Mouse (Mus musculus) 3T3-L1 (cell line): ENCODE results near the gene Prcp.
"Not testable (repeated sequence)": the region's sequence is repeated elsewhere in the genome, so short reads cannot be mapped to it uniquely, and the experiment has no call there.

ENCODE experiments used
- DNase-seq: peaks from one replicate; pipeline ENCODE4 v3.0.0-alpha.2; 2015; ENCODE audit warnings: low read depth, low spot score

Prcp gene

GRCm38 (mm10) chr7:92890618-92891230, 16.5 kb downstream of the Prcp start:
- no peak for DNase-seq

- peak; percentile 43 for DNase-seq
Measured at GRCm38 (mm10) chr7:92893478-92893877, 19.2 kb downstream of the Prcp start.

GRCm38 (mm10) chr7:92896036-92896435, 21.8 kb downstream of the Prcp start:
- no peak for DNase-seq

GRCm38 (mm10) chr7:92897021-92897420, 22.8 kb downstream of the Prcp start:
- peak; percentile 47 for DNase-seq

- peak; percentile 77 for DNase-seq
Measured at GRCm38 (mm10) chr7:92903360-92904038, 29.2 kb downstream of the Prcp start.

- DNase-seq, result not testable (repeated sequence)
Measured at GRCm38 (mm10) chr7:92904285-92904684, 30.0 kb downstream of the Prcp start.

GRCm38 (mm10) chr7:92920172-92920856, 46.0 kb downstream of the Prcp start:
- DNase-seq, result no peak

GRCm38 (mm10) chr7:92920857-92921172, 46.5 kb downstream of the Prcp start:
- no peak for DNase-seq

GRCm38 (mm10) chr7:92932792-92933191, 58.5 kb downstream of the Prcp start:
- no peak for DNase-seq

GRCm38 (mm10) chr7:92933308-92933948, 59.2 kb downstream of the Prcp start:
- not testable (repeated sequence) for DNase-seq

- DNase-seq, result no peak
Measured at GRCm38 (mm10) chr7:92936747-92937146, 62.5 kb downstream of the Prcp start.

- DNase-seq, result no peak
Measured at GRCm38 (mm10) chr7:92937955-92938354, 63.7 kb downstream of the Prcp start.

- DNase-seq, result no peak
Measured at GRCm38 (mm10) chr7:92939776-92940175, 65.5 kb downstream of the Prcp start.

GRCm38 (mm10) chr7:92950775-92951174, 76.5 kb downstream of the Prcp start:
- DNase-seq, result peak; percentile 27

- DNase-seq, result no peak
Measured at GRCm38 (mm10) chr7:92952210-92952609, 77.9 kb downstream of the Prcp start.

GRCm38 (mm10) chr7:92959758-92960157, 85.5 kb downstream of the Prcp start:
- no peak for DNase-seq

- peak; percentile 72 for DNase-seq
Measured at GRCm38 (mm10) chr7:92961876-92962275, 87.6 kb downstream of the Prcp start.

- DNase-seq, result peak; percentile 86
Measured at GRCm38 (mm10) chr7:92964754-92965501, 90.7 kb downstream of the Prcp start.

- peak; percentile 47 for DNase-seq
Measured at GRCm38 (mm10) chr7:92967381-92968127, 93.3 kb downstream of the Prcp start.

- DNase-seq, result no peak
Measured at GRCm38 (mm10) chr7:92977429-92977828, 103.2 kb downstream of the Prcp start.

GRCm38 (mm10) chr7:92978225-92978624, 104.0 kb downstream of the Prcp start:
- no peak for DNase-seq
